Mouse (Mus musculus) cerebellum, adult 2 months (tissue): ENCODE data around the gene Il5ra.

Experiments used
- CTCF ChIP-seq: fragments of 200-500 bp; IDR thresholded peaks from 2 replicates; pipeline ENCODE4 v1.5.1; 2011; ENCODE audit warnings: low read depth, mild to moderate bottlenecking, control low read depth, low read length, moderate library complexity, borderline replicate concordance; ENCODE audit not compliant: insufficient read depth
- POLR2A ChIP-seq: fragments of 200-500 bp; IDR thresholded peaks from 2 replicates; pipeline ENCODE4 v1.6.1; 2011; ENCODE audit warnings: low read length, control low read depth, borderline replicate concordance; ENCODE audit not compliant: insufficient read depth

- TF ChIP-seq POLR2A (no peak), CTCF (no peak)
Measured at GRCm38 (mm10) chr6:106743556-106744233, 5.1 kb downstream of the Il5ra start.
